In the genomic region with DNA sequence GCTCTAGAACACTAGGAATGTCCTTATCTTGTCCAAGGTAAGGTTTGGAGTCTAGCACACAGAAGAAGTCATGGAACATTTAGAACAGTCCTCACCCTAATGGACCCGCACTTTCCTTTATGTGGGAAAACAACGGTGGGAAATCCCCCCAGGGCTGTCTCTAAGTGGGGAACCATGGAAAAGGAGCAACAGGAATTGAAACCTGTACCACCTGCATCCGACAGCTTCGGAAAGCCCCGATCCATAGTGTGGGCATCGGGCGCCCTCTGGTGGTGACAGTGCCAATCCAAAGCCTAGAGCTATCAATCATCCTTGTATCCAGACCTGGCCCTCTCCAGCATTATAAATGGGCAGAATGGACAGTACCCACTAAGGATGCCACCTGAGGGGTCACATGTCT, we compare ENCODE assay signal across 8 mouse cellular contexts.
A peak's percentile ranks its signal among the peaks of the same experiment; 100 is the strongest.
DNase-seq lines count a peak whose midpoint lies in the region; ATAC-seq and TF ChIP-seq lines count a peak whose summit lies in the region.

No protein-coding gene starts in this region.

- H3K27me3 ChIP-seq in kidney, embryonic 16.5 days (ENCODE audit: insufficient read depth, low read length), result no peaks in the 10 kb centered on the region
- 0 out of 2 replicates have a peak, but pooled peaks cover 5% of the 10 kb centered on the region for H3K27me3 ChIP-seq in limb, embryonic 14.5 days (ENCODE audit: control insufficient read depth, insufficient read depth, low read length)
- H3K27me3 ChIP-seq in neural tube, embryonic 11.5 days (ENCODE audit: control insufficient read depth, insufficient read depth, low read length), result no peaks in the 10 kb centered on the region
- no peaks in the 10 kb centered on the region for H3K27me3 ChIP-seq in stomach, embryonic 16.5 days (ENCODE audit: control insufficient read depth, insufficient read depth, low read length)

- TF ChIP-seq POLR2A in limb, embryonic 14.5 days (IDR thresholded peaks at IDR 0.05; ENCODE audit: borderline replicate concordance, extremely low read depth, insufficient read depth, insufficient read length), result no peak

- no peak overlapping the region for H3K27ac ChIP-seq in kidney, embryonic 16.5 days (ENCODE audit: low read length)
- no peak overlapping the region for H3K27ac ChIP-seq in limb, embryonic 14.5 days (replicated peaks; ENCODE audit: low read depth, low read length)
- no peak overlapping the region for H3K27ac ChIP-seq in neural tube, embryonic 11.5 days (ENCODE audit: low read depth, low read length)
- H3K27ac ChIP-seq in stomach, embryonic 16.5 days (ENCODE audit: low read length), result no peak overlapping the region

- DNase-seq in kidney, adult 18-20 months, result peak; percentile 77
- peak; percentile 95 to 97 for DNase-seq in cerebellum, postnatal 10 days
- peak; percentile 43 to 77 for DNase-seq in frontal cortex, postnatal 14 days (ENCODE audit: low spot score in 2 of 2)
- DNase-seq in kidney, adult 9 months, result peak; percentile 72
- peak; percentile 67 for DNase-seq in limb, embryonic 14.5 days (ENCODE audit: low spot score)
- peak; percentile 83 for DNase-seq in neural tube, embryonic 11.5 days (ENCODE audit: low spot score)

- H3K9me3 ChIP-seq in kidney, embryonic 16.5 days (ENCODE audit: low read length), result no peaks in the 10 kb centered on the region
- H3K9me3 ChIP-seq in limb, embryonic 14.5 days (ENCODE audit: control insufficient read depth, low read length), result no peaks in the 10 kb centered on the region
- H3K9me3 ChIP-seq in neural tube, embryonic 11.5 days (ENCODE audit: control insufficient read depth, low read length), result no peaks in the 10 kb centered on the region
- H3K9me3 ChIP-seq in stomach, embryonic 16.5 days (replicated peaks; ENCODE audit: control insufficient read depth, low read length), result no peaks in the 10 kb centered on the region

- no peak for ATAC-seq in kidney, embryonic 16.5 days (ENCODE audit: low FRiP score, low TSS enrichment)
- ATAC-seq in limb, embryonic 14.5 days (ENCODE audit: low FRiP score, low read depth), result no peak
- no peak for ATAC-seq in neural tube, embryonic 11.5 days (ENCODE audit: insufficient read depth, low FRiP score, low TSS enrichment)
- 0 out of 2 replicates have a peak, but pooled peaks have one; percentile 29 for ATAC-seq in stomach, embryonic 16.5 days (ENCODE audit: insufficient read depth, low FRiP score)

- H3K4me1 ChIP-seq in kidney, embryonic 16.5 days (ENCODE audit: insufficient read depth, low read length), result 0 out of 2 replicates have a peak, but pooled peaks cover 3% of the 10 kb centered on the region
- H3K4me1 ChIP-seq in limb, embryonic 14.5 days (ENCODE audit: control insufficient read depth, insufficient read depth, low read length), result peaks cover 5% of the 10 kb centered on the region; the same call in 1 of the 2 replicates
- no peaks in the 10 kb centered on the region for H3K4me1 ChIP-seq in neural tube, embryonic 11.5 days (ENCODE audit: control insufficient read depth, insufficient read depth, low read length)
- no peaks in the 10 kb centered on the region for H3K4me1 ChIP-seq in stomach, embryonic 16.5 days (ENCODE audit: control insufficient read depth, insufficient read depth, low read length)

- no peaks in the 10 kb centered on the region for H3K36me3 ChIP-seq in kidney, embryonic 16.5 days (ENCODE audit: insufficient read depth, low read length)
- no peaks in the 10 kb centered on the region for H3K36me3 ChIP-seq in limb, embryonic 14.5 days (ENCODE audit: control insufficient read depth, insufficient read depth, low read length)
- H3K36me3 ChIP-seq in neural tube, embryonic 11.5 days (ENCODE audit: control insufficient read depth, insufficient read depth, low read length), result no peaks in the 10 kb centered on the region
- H3K36me3 ChIP-seq in stomach, embryonic 16.5 days (ENCODE audit: control insufficient read depth, insufficient read depth, low read length), result no peaks in the 10 kb centered on the region

- 8% methylated on average over 7 of the region's 7 CpGs for WGBS in kidney, embryonic 16.5 days
- 4% methylated on average over 7 of the region's 7 CpGs for whole genome bisulfite sequencing in limb, embryonic 14.5 days
- 4% methylated on average over 7 of the region's 7 CpGs for WGBS in neural tube, embryonic 11.5 days
- 6% methylated on average over 7 of the region's 7 CpGs for WGBS in stomach, embryonic 16.5 days

- no peak overlapping the region for H3K4me2 ChIP-seq in kidney, embryonic 16.5 days (replicated peaks; ENCODE audit: low read depth, low read length)
- H3K4me2 ChIP-seq in limb, embryonic 14.5 days (replicated peaks; ENCODE audit: low read depth, low read length, severe bottlenecking), result no peak overlapping the region
- no peak overlapping the region for H3K4me2 ChIP-seq in neural tube, embryonic 11.5 days (ENCODE audit: low read depth)
- no peak overlapping the region for H3K4me2 ChIP-seq in stomach, embryonic 16.5 days (ENCODE audit: low read depth, low read length)

- no peak overlapping the region for H3K4me3 ChIP-seq in kidney, embryonic 16.5 days (ENCODE audit: low read length)
- H3K4me3 ChIP-seq in limb, embryonic 14.5 days (replicated peaks; ENCODE audit: low read length), result no peak overlapping the region
- H3K4me3 ChIP-seq in neural tube, embryonic 11.5 days (ENCODE audit: low read depth, low read length), result no peak overlapping the region
- no peak overlapping the region for H3K4me3 ChIP-seq in stomach, embryonic 16.5 days (replicated peaks; ENCODE audit: low read length)

- H3K9ac ChIP-seq in kidney, embryonic 16.5 days (replicated peaks; ENCODE audit: low read length), result no peak overlapping the region
- H3K9ac ChIP-seq in limb, embryonic 14.5 days (ENCODE audit: low read depth, low read length, severe bottlenecking), result no peak overlapping the region
- no peak overlapping the region for H3K9ac ChIP-seq in neural tube, embryonic 11.5 days (ENCODE audit: low read length)
- no peak overlapping the region for H3K9ac ChIP-seq in stomach, embryonic 16.5 days (ENCODE audit: low read length)
